Mouse (Mus musculus): ENCODE results near the gene Tmem95. TPM values are rescaled to one million over a fixed set of nuclear protein-coding genes. Genes with fewer than 3 reads are reported as not detected.

Tmem95 gene
- polyA plus RNA-seq, 1 experiment from 2014 or later, result not detected

GRCm38 (mm10) chr11:69835326-69835965 lies 42.4 kb downstream of the Tmem95 start:
- Histone ChIP-seq H3K79me2 (ENCODE audit: inconsistent target) (peaks cover 14% of the 10 kb centered on the region), H3K4me3 (ENCODE audit: inconsistent target) (no peak overlapping the region), H3K27ac (no peak overlapping the region), H3K36me3 (ENCODE audit: inconsistent target) (no peaks in the 10 kb centered on the region)
- 88% methylated on average over 9 of the region's 9 CpGs for WGBS (ENCODE audit: missing documents)

- Histone ChIP-seq H3K36me3 (ENCODE audit: inconsistent target) (no peaks in the 10 kb centered on the region), H3K27ac (no peak overlapping the region), H3K79me2 (ENCODE audit: inconsistent target) (peaks cover 6% of the 10 kb centered on the region), H3K4me3 (ENCODE audit: inconsistent target) (no peak overlapping the region)
- 11% methylated on average over 41 of the region's 48 CpGs for WGBS (ENCODE audit: missing documents)
Observed at GRCm38 (mm10) chr11:69834001-69834549, 43.7 kb downstream of the Tmem95 start.

GRCm38 (mm10) chr11:69833554-69833953 lies 44.3 kb downstream of the Tmem95 start:
- Histone ChIP-seq H3K79me2 (ENCODE audit: inconsistent target) (peaks cover under 1% of the 10 kb centered on the region; the same call in 1 of the 2 replicates), H3K27ac (no peak overlapping the region), H3K36me3 (ENCODE audit: inconsistent target) (no peaks in the 10 kb centered on the region), H3K4me3 (ENCODE audit: inconsistent target) (no peak overlapping the region)
- WGBS (ENCODE audit: missing documents), result 44% methylated on average over 7 of the region's 8 CpGs

- H3K4me3 ChIP-seq (ENCODE audit: inconsistent target), result no peak overlapping the region
- H3K27ac ChIP-seq, result no peak overlapping the region
- WGBS (ENCODE audit: missing documents), result 87% methylated on average over 5 of the region's 5 CpGs
- H3K36me3 ChIP-seq (ENCODE audit: inconsistent target), result no peaks in the 10 kb centered on the region
- no peaks in the 10 kb centered on the region for H3K79me2 ChIP-seq (ENCODE audit: inconsistent target)
Observed at GRCm38 (mm10) chr11:69828832-69829231, 49.0 kb downstream of the Tmem95 start.

Other genes with a start within 250 kb of the Tmem95 start
- gene Fxr2, start 245.0 kb downstream of the Tmem95 start, polyA plus RNA-seq (2018), result 36.0 to 36.7 TPM (median 36.3 TPM) in 3 replicates
- gene Sox15, start 222.7 kb downstream of the Tmem95 start, polyA plus RNA-seq (2018), result 0.46 TPM in 1 of 3 replicates, not detected in the others
- gene Mpdu1, start 215.4 kb downstream of the Tmem95 start, polyA plus RNA-seq (2018), result 81.7 to 90.9 TPM (median 89.2 TPM) in 3 replicates
- gene Cd68, start 211.9 kb downstream of the Tmem95 start, polyA plus RNA-seq (2018), result 3,562 to 8,261 TPM (median 3,776 TPM) in 3 replicates
- gene Eif4a1, start 205.6 kb downstream of the Tmem95 start, polyA plus RNA-seq (2018), result 683 to 1,306 TPM (median 693 TPM) in 3 replicates
- gene Senp3, start 195.9 kb downstream of the Tmem95 start, polyA plus RNA-seq (2018), result 57.8 to 99.6 TPM (median 77.5 TPM) in 3 replicates
- 16.4 to 43.4 TPM (median 40.3 TPM) in 3 replicates for gene Tnfsf13, start 192.2 kb downstream of the Tmem95 start, polyA plus RNA-seq (2018)
- 89.2 to 140 TPM (median 130 TPM) in 3 replicates for gene Tnfsf12, start 182.2 kb downstream of the Tmem95 start, polyA plus RNA-seq (2018)
- gene Tnfsfm13, start 181.9 kb downstream of the Tmem95 start, polyA plus RNA-seq (2018), result 25.2 to 36.9 TPM (median 25.5 TPM) in 3 replicates
- gene Polr2a, start 119.4 kb downstream of the Tmem95 start, polyA plus RNA-seq (2018), result 63.4 to 133 TPM (median 79.6 TPM) in 3 replicates
- gene Slc35g3, start 116.0 kb downstream of the Tmem95 start, polyA plus RNA-seq (2018), result not detected in 3 replicates
- gene Zbtb4, start 112.1 kb downstream of the Tmem95 start, polyA plus RNA-seq (2018), result 11.6 to 17.8 TPM (median 12.0 TPM) in 3 replicates
- gene Chrnb1, start 82.1 kb downstream of the Tmem95 start, polyA plus RNA-seq (2018), result not detected in 3 replicates
- gene Fgf11, start 76.2 kb downstream of the Tmem95 start, polyA plus RNA-seq (2018), result 0.69 to 2.7 TPM (median 2.3 TPM) in 3 replicates
- not detected in 3 replicates for gene Tmem102, start 72.4 kb downstream of the Tmem95 start, polyA plus RNA-seq (2018)
- gene Gm39566, start 62.7 kb downstream of the Tmem95 start, polyA plus RNA-seq (2018), result not detected in 3 replicates
- gene Spem2, start 59.6 kb downstream of the Tmem95 start, polyA plus RNA-seq (2018), result not detected in 3 replicates
- not detected in 3 replicates for gene Spem1, start 55.8 kb downstream of the Tmem95 start, polyA plus RNA-seq (2018)
- gene Nlgn2, start 40.2 kb downstream of the Tmem95 start, polyA plus RNA-seq (2018), result 0.80 to 2.1 TPM (median 1.0 TPM) in 3 replicates
- 71.2 to 302 TPM (median 269 TPM) in 3 replicates for gene Tmem256, start 39.5 kb downstream of the Tmem95 start, polyA plus RNA-seq (2018)
- 23.8 to 38.1 TPM (median 36.6 TPM) in 3 replicates for gene Plscr3, start 31.6 kb downstream of the Tmem95 start, polyA plus RNA-seq (2018)
- not detected in 3 replicates for gene Tnk1, start 19.3 kb downstream of the Tmem95 start, polyA plus RNA-seq (2018)
- gene Kctd11, start 3.4 kb upstream of the Tmem95 start, polyA plus RNA-seq (2018), result 4.3 to 5.6 TPM (median 5.5 TPM) in 3 replicates
- 0.54 to 0.68 TPM (median 0.62 TPM) in 3 replicates for gene Acap1, start 17.5 kb upstream of the Tmem95 start, polyA plus RNA-seq (2018)
- gene 2810408A11Rik, start 23.0 kb upstream of the Tmem95 start, polyA plus RNA-seq (2018), result not detected in 3 replicates
- 14.9 to 19.2 TPM (median 15.6 TPM) in 3 replicates for gene Neurl4, start 23.1 kb upstream of the Tmem95 start, polyA plus RNA-seq (2018)
- gene Gps2, start 35.9 kb upstream of the Tmem95 start, polyA plus RNA-seq (2018), result 48.3 to 74.1 TPM (median 49.3 TPM) in 3 replicates
- 339 to 874 TPM (median 348 TPM) in 3 replicates for gene Eif5a, start 43.9 kb upstream of the Tmem95 start, polyA plus RNA-seq (2018)
- gene Ybx2, start 57.8 kb upstream of the Tmem95 start, polyA plus RNA-seq (2018), result not detected in 3 replicates
- gene Slc2a4, start 70.2 kb upstream of the Tmem95 start, polyA plus RNA-seq (2018), result 0.13 to 0.50 TPM in 2 of 3 replicates, not detected in the other
- not detected in 3 replicates for gene Cldn7, start 86.8 kb upstream of the Tmem95 start, polyA plus RNA-seq (2018)
- gene Ctdnep1, start 103.1 kb upstream of the Tmem95 start, polyA plus RNA-seq (2018), result 102 to 235 TPM (median 115 TPM) in 3 replicates
- gene Elp5, start 104.5 kb upstream of the Tmem95 start, polyA plus RNA-seq (2018), result 29.9 to 51.5 TPM (median 43.1 TPM) in 3 replicates
- gene Gabarap, start 113.1 kb upstream of the Tmem95 start, polyA plus RNA-seq (2018), result 791 to 1,264 TPM (median 1,032 TPM) in 3 replicates
- gene Phf23, start 117.8 kb upstream of the Tmem95 start, polyA plus RNA-seq (2018), result 62.4 to 122 TPM (median 77.3 TPM) in 3 replicates
- 10.8 to 21.7 TPM (median 11.8 TPM) in 3 replicates for gene Dvl2, start 122.6 kb upstream of the Tmem95 start, polyA plus RNA-seq (2018)
- gene Acadvl, start 137.4 kb upstream of the Tmem95 start, polyA plus RNA-seq (2018), result 31.8 to 39.7 TPM (median 37.2 TPM) in 3 replicates
- gene Dlg4, start 138.9 kb upstream of the Tmem95 start, polyA plus RNA-seq (2018), result 4.4 to 6.6 TPM (median 4.6 TPM) in 3 replicates
- gene Asgr1, start 176.1 kb upstream of the Tmem95 start, polyA plus RNA-seq (2018), result not detected in 3 replicates
- 1.5 to 3.4 TPM in 2 of 3 replicates, not detected in the other for gene Asgr2, start 214.6 kb upstream of the Tmem95 start, polyA plus RNA-seq (2018)

All from macrophage (primary cell).